In the genomic region with DNA sequence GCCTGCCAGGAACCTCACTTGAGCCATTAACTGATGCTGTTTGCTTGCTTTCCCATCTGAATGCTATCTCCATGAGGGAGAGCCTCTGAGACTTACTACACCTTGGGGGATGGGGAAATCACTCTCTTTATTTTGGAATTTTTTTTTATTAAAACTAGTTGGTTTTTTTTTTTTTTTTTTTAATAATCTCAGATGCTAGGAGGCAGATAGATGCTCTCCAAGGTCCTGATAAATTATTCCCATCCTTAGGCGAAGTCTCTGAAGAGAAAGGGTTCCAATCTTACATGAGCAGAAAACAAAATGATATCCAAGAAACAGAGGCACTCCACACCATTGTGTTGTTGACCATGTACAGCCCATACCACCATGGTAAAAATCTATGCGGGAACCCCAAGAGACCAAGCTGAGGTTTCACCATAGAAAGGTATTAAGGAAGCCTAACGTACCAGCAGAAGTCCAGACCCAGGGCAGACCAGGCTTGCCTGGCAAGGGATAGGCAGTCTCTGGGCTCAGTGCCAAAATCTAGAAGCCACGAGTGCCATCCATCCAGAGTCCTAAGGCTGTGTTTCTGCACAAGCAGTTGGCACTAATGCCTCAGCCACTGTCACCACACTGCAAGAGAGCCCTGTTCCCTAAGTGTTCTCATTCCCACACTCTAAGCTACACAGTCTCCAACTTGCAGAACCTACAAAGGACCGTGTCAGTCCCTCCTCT, we compare ENCODE assay signal across 12 mouse cellular contexts.
A peak's percentile ranks its signal among the peaks of the same experiment; 100 is the strongest.
DNase-seq lines count a peak whose midpoint lies in the region; ATAC-seq and TF ChIP-seq lines count a peak whose summit lies in the region.
"Had no signal": no experiment of that assay in that cellular context is flagged by ENCODE, and none has a peak within 500 bp of the region (broad histone marks: within the 10 kb centered on the region; RNA-seq: fewer than 3 reads in every experiment).

No protein-coding gene starts in this region.

- H3K4me3 ChIP-seq in heart, embryonic 11.5 days (ENCODE audit: low read depth, low read length) = no peak overlapping the region
- no peak overlapping the region for H3K4me3 ChIP-seq in midbrain, postnatal 0 days (ENCODE audit: low read depth, low read length)
- no peak overlapping the region for H3K4me3 ChIP-seq in midbrain, embryonic 11.5 days (ENCODE audit: low read depth, low read length)
- no peak overlapping the region for H3K4me3 ChIP-seq in cerebellum, adult 2 months (replicated peaks; ENCODE audit: insufficient read depth, low read depth, low read length)
- H3K4me3 ChIP-seq: liver, embryonic 12.5 days; megakaryocyte, embryonic 14.5 days; neural tube, embryonic 13.5 days had no signal

- TF ChIP-seq CTCF in midbrain, postnatal 0 days (IDR thresholded peaks at IDR 0.05) = no peak
- no peak for TF ChIP-seq CTCF in cerebellum, adult 2 months (IDR thresholded peaks at IDR 0.05; ENCODE audit: borderline replicate concordance, insufficient read depth, low read depth, low read length)

- WGBS in heart, embryonic 11.5 days (ENCODE audit: insufficient replicate concordance) = 62% methylated on average over 5 of the region's 5 CpGs
- WGBS in midbrain, postnatal 0 days = 73% methylated on average over 5 of the region's 5 CpGs
- 81% methylated on average over 5 of the region's 5 CpGs for WGBS in midbrain, embryonic 11.5 days
- WGBS in cerebellum, adult 2 months = 48% methylated on average over 5 of the region's 5 CpGs

- H3K27ac ChIP-seq in heart, embryonic 11.5 days (ENCODE audit: low read depth, low read length) = no peak overlapping the region
- H3K27ac ChIP-seq in midbrain, postnatal 0 days (ENCODE audit: low read depth, low read length) = no peak overlapping the region
- no peak overlapping the region for H3K27ac ChIP-seq in midbrain, embryonic 11.5 days (ENCODE audit: low read depth, low read length)
- H3K27ac ChIP-seq in cerebellum, adult 2 months (ENCODE audit: insufficient read depth, low read length) = no peak overlapping the region
- H3K27ac ChIP-seq: liver, embryonic 12.5 days; neural tube, embryonic 13.5 days had no signal

- intact Hi-C loops in heart, postnatal 10 days (cut with DNase I) = no loop called here

- peak; percentile 17 to 23 for DNase-seq in heart, postnatal 10 days
- DNase-seq in midbrain, postnatal 0 days (ENCODE audit: low spot score) = peak; percentile 48
- DNase-seq in midbrain, embryonic 11.5 days (ENCODE audit: low spot score, missing footprints) = no peak
- peak; percentile 19 to 41 for DNase-seq in cerebellum, adult 2 months
- peak; percentile 22 to 26 for DNase-seq in kidney, postnatal 36 days
- DNase-seq in gastrocnemius, adult 18-20 months (ENCODE audit: low spot score) = no peak

- no peak for TF ChIP-seq POLR2A in cerebellum, adult 2 months (IDR thresholded peaks at IDR 0.05; ENCODE audit: borderline replicate concordance, insufficient read depth, low read length)

- H3K4me2 ChIP-seq in heart, embryonic 11.5 days = no peak overlapping the region
- no peak overlapping the region for H3K4me2 ChIP-seq in midbrain, postnatal 0 days (ENCODE audit: low read depth, low read length, poor library complexity, severe bottlenecking)
- no peak overlapping the region for H3K4me2 ChIP-seq in midbrain, embryonic 11.5 days
- H3K4me2 ChIP-seq: liver, embryonic 12.5 days; neural tube, embryonic 13.5 days had no signal

- ATAC-seq in heart, embryonic 11.5 days (replicated peaks; ENCODE audit: insufficient number of reproducible peaks, low FRiP score, low TSS enrichment) = no peak
- ATAC-seq in midbrain, postnatal 0 days (ENCODE audit: low FRiP score) = no peak
- ATAC-seq in midbrain, embryonic 11.5 days (ENCODE audit: low FRiP score) = no peak
- no peak for ATAC-seq in megakaryocyte progenitor cell, adult 5-6 weeks (replicated peaks; ENCODE audit: poor library complexity)
- ATAC-seq: inflammation-experienced regulatory T-cells, adult 6 months; liver, embryonic 12.5 days had no signal

- H3K4me1 ChIP-seq in heart, embryonic 11.5 days (ENCODE audit: control insufficient read depth, insufficient read depth, low read length) = peaks cover 14% of the 10 kb centered on the region
- no peaks in the 10 kb centered on the region for H3K4me1 ChIP-seq in midbrain, postnatal 0 days (ENCODE audit: insufficient read depth, low read length)
- 0 out of 2 replicates have a peak, but pooled peaks cover 2% of the 10 kb centered on the region for H3K4me1 ChIP-seq in midbrain, embryonic 11.5 days (ENCODE audit: control insufficient read depth, insufficient read depth, low read length)
- no peaks in the 10 kb centered on the region for H3K4me1 ChIP-seq in cerebellum, adult 2 months (ENCODE audit: control insufficient read depth, insufficient read depth, low read length)

- no peak overlapping the region for H3K9ac ChIP-seq in heart, embryonic 11.5 days (ENCODE audit: low read depth, low read length)
- H3K9ac ChIP-seq in midbrain, postnatal 0 days (replicated peaks; ENCODE audit: low read length, poor library complexity, severe bottlenecking) = no peak overlapping the region
- no peak overlapping the region for H3K9ac ChIP-seq in midbrain, embryonic 11.5 days (ENCODE audit: low read length)
- H3K9ac ChIP-seq: liver, embryonic 12.5 days; neural tube, embryonic 13.5 days had no signal

- no peaks in the 10 kb centered on the region for H3K9me3 ChIP-seq in heart, embryonic 11.5 days (replicated peaks; ENCODE audit: control insufficient read depth, low read length)
- no peaks in the 10 kb centered on the region for H3K9me3 ChIP-seq in midbrain, postnatal 0 days (ENCODE audit: low read length)
- H3K9me3 ChIP-seq in midbrain, embryonic 11.5 days (ENCODE audit: control insufficient read depth, low read length) = no peaks in the 10 kb centered on the region
- H3K9me3 ChIP-seq: liver, embryonic 12.5 days; megakaryocyte, embryonic 14.5 days; neural tube, embryonic 13.5 days had no signal

- no peaks in the 10 kb centered on the region for H3K36me3 ChIP-seq in heart, embryonic 11.5 days (ENCODE audit: control insufficient read depth, insufficient read depth, low read length)
- H3K36me3 ChIP-seq in midbrain, postnatal 0 days (ENCODE audit: insufficient read depth, low read length) = no peaks in the 10 kb centered on the region
- H3K36me3 ChIP-seq in midbrain, embryonic 11.5 days (ENCODE audit: control insufficient read depth, insufficient read depth, low read length) = no peaks in the 10 kb centered on the region
- H3K36me3 ChIP-seq: liver, embryonic 12.5 days; neural tube, embryonic 13.5 days had no signal

- no peaks in the 10 kb centered on the region for H3K27me3 ChIP-seq in heart, embryonic 11.5 days (ENCODE audit: control insufficient read depth, insufficient read depth, low read length)
- H3K27me3 ChIP-seq in midbrain, postnatal 0 days (ENCODE audit: insufficient read depth, low read length) = no peaks in the 10 kb centered on the region
- no peaks in the 10 kb centered on the region for H3K27me3 ChIP-seq in midbrain, embryonic 11.5 days (ENCODE audit: control insufficient read depth, insufficient read depth, low read length)
- H3K27me3 ChIP-seq in cerebellum, adult 2 months (ENCODE audit: control insufficient read depth, insufficient read depth, low read length) = no peaks in the 10 kb centered on the region
- H3K27me3 ChIP-seq: liver, embryonic 12.5 days; neural tube, embryonic 13.5 days had no signal

Comparison
In these comparisons a context has a peak if more than half of its experiments do, and no peak if none do; other contexts are left out.
1. DNase-seq: peak in heart, postnatal 10 days (2 of 2), midbrain, postnatal 0 days (single experiment), cerebellum, adult 2 months (2 of 2) and kidney, postnatal 36 days (2 of 2); none in midbrain, embryonic 11.5 days (single experiment) and gastrocnemius, adult 18-20 months (single experiment).